Mouse (Mus musculus) granulocyte monocyte progenitor cell, adult 5-6 weeks (primary cell): ENCODE measurements around the gene Mthfd2l. TPM values are rescaled to one million over a fixed set of nuclear protein-coding genes. Genes with fewer than 3 reads are reported as not detected.

Experiments
- ATAC-seq: replicated peaks from 2 replicates; pipeline ENCODE4 v1.8.0; 2016; ENCODE audit warnings: mild to moderate bottlenecking, moderate TSS enrichment, inconsistent platforms; ENCODE audit not compliant: poor library complexity, severe bottlenecking
- total RNA-seq, 2 experiments: library from RNA; stranded (forward) in 1 of 2; stranded (reverse) in 1 of 2; fragments of 200-712, 200-1000 nt in 1 of 2; fragments of >200 nt in 1 of 2; fragmentation: Nextera tagmentation in 1 of 2; gene quantifications; 2 replicates each; pipeline ENCODE4 v1.2.3; 2014 to 2017

Mthfd2l gene
- total RNA-seq, 2 experiments from 2014 or later: 5.4 to 8.9 TPM

GRCm38 (mm10) chr5:91038547-91038946 lies 107.6 kb downstream of the Mthfd2l start:
- peak; percentile 13; the same call in 1 of the 2 replicates for ATAC-seq

GRCm38 (mm10) chr5:91038963-91039362 lies 108.0 kb downstream of the Mthfd2l start:
- no peak for ATAC-seq

GRCm38 (mm10) chr5:91047987-91048386 lies 117.1 kb downstream of the Mthfd2l start:
- ATAC-seq: no peak

- ATAC-seq: no peak
Observed at GRCm38 (mm10) chr5:91048397-91048796, 117.5 kb downstream of the Mthfd2l start.

Other genes starting within 250 kb of the Mthfd2l start
- gene Cxcl5, start 171.8 kb upstream of the Mthfd2l start, total RNA-seq (2014; fragmentation: Nextera tagmentation): not detected in 2 replicates
- not detected in 2 replicates for gene Cxcl5, start 171.8 kb upstream of the Mthfd2l start, total RNA-seq (2017)
- not detected in 2 replicates for gene Ppbp, start 162.6 kb upstream of the Mthfd2l start, total RNA-seq (2014; fragmentation: Nextera tagmentation)
- gene Ppbp, start 162.6 kb upstream of the Mthfd2l start, total RNA-seq (2017): not detected in 2 replicates
- 5.8 TPM in 1 of 2 replicates, not detected in the other for gene Pf4, start 158.7 kb upstream of the Mthfd2l start, total RNA-seq (2014; fragmentation: Nextera tagmentation)
- 2.4 and 6.6 TPM in 2 replicates for gene Pf4, start 158.7 kb upstream of the Mthfd2l start, total RNA-seq (2017)
- gene Cxcl3, start 145.0 kb upstream of the Mthfd2l start, total RNA-seq (2014; fragmentation: Nextera tagmentation): not detected in 2 replicates
- 0.21 TPM in 1 of 2 replicates, not detected in the other for gene Cxcl3, start 145.0 kb upstream of the Mthfd2l start, total RNA-seq (2017)
- not detected in 2 replicates for gene Cxcl15, start 136.6 kb upstream of the Mthfd2l start, total RNA-seq (2014; fragmentation: Nextera tagmentation)
- gene Cxcl15, start 136.6 kb upstream of the Mthfd2l start, total RNA-seq (2017): not detected in 2 replicates
- not detected in 2 replicates for gene Cxcl1, start 39.9 kb upstream of the Mthfd2l start, total RNA-seq (2014; fragmentation: Nextera tagmentation)
- gene Cxcl1, start 39.9 kb upstream of the Mthfd2l start, total RNA-seq (2017): 0.36 and 2.2 TPM in 2 replicates
- gene Cxcl2, start 27.2 kb upstream of the Mthfd2l start, total RNA-seq (2014; fragmentation: Nextera tagmentation): not detected in 2 replicates
- 26.6 and 50.6 TPM in 2 replicates for gene Cxcl2, start 27.2 kb upstream of the Mthfd2l start, total RNA-seq (2017)
- gene Epgn, start 96.3 kb downstream of the Mthfd2l start, total RNA-seq (2014; fragmentation: Nextera tagmentation): not detected in 2 replicates
- gene Epgn, start 96.3 kb downstream of the Mthfd2l start, total RNA-seq (2017): not detected in 2 replicates
- gene Ereg, start 143.5 kb downstream of the Mthfd2l start, total RNA-seq (2014; fragmentation: Nextera tagmentation): not detected in 2 replicates
- gene Ereg, start 143.5 kb downstream of the Mthfd2l start, total RNA-seq (2017): not detected in 2 replicates
- not detected in 2 replicates for gene Areg, start 208.5 kb downstream of the Mthfd2l start, total RNA-seq (2014; fragmentation: Nextera tagmentation)
- not detected in 2 replicates for gene Areg, start 208.5 kb downstream of the Mthfd2l start, total RNA-seq (2017)